Mouse (Mus musculus): Measurements from ENCODE around the gene Olfr92.

DNA sequence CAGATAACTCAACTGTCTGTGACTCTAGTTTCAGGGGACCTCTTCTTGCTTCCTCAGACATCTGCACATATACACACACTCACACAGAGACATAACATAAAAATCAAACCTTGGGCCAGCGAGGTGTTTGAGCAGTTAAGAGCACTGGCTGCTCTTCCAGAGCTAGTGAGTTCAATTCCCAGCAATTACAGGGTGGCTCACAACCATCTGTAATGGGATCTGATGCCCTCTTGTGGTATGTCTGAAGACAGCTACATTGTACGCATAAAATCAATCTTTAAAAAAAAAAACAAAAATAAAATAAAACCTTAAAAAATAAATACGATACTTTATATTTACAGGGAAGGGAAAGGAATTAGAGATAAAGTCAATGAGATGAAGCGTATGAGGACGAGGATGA lies 35.3 kb downstream of the Olfr92 start:
- peak; percentile 16; the same call in 1 of the 2 replicates for TF ChIP-seq CTCF (IDR thresholded peaks at IDR 0.05; ENCODE audit: low read depth)
- TF ChIP-seq EP300 (IDR thresholded peaks at IDR 0.05; ENCODE audit: low read depth) = no peak

Measured in heart, postnatal 0 days (tissue).